Mouse (Mus musculus): ENCODE results near the gene H2-D1.

GRCm38 (mm10) chr17:35257378-35257777 is 5.2 kb upstream of the H2-D1 start:
- TF ChIP-seq CTCF (IDR thresholded peaks at IDR 0.05 in 2 of 3, conservative IDR thresholded peaks at IDR 0.05 in 1 of 3; ENCODE audit: control insufficient read depth in 1 of 3, insufficient read depth in 1 of 3, low read depth in 2 of 3, low read length in 3 of 3, poor library complexity in 1 of 3, severe bottlenecking in 1 of 3) = peak in 1 of 3 experiments; percentile 12; a peak in 1 of 6 replicates
- TF ChIP-seq CHD1 (IDR thresholded peaks at IDR 0.05; ENCODE audit: low read depth, low read length) = no peak
- no peak for TF ChIP-seq ELF1 (IDR thresholded peaks at IDR 0.05; ENCODE audit: low read depth, low read length)
- no peak for TF ChIP-seq POLR2A (IDR thresholded peaks at IDR 0.05; ENCODE audit: control insufficient read depth in 1 of 2, insufficient read depth in 1 of 2, low read depth in 1 of 2, low read length in 2 of 2, poor library complexity in 1 of 2)
- no peak for TF ChIP-seq EP300 (IDR thresholded peaks at IDR 0.05; ENCODE audit: low read depth in 1 of 2, low read length in 2 of 2)
- TF ChIP-seq SMC3 (IDR thresholded peaks at IDR 0.05; ENCODE audit: low read depth, low read length) = peak; percentile 32
- TF ChIP-seq RAD21 (IDR thresholded peaks at IDR 0.05; ENCODE audit: low read depth, low read length) = no peak
- TF ChIP-seq MYB (IDR thresholded peaks at IDR 0.05; ENCODE audit: low read depth, low read length) = no peak
- TF ChIP-seq POLR2AphosphoS5 (IDR thresholded peaks at IDR 0.05; ENCODE audit: borderline replicate concordance, low read depth, low read length) = no peak
- TF ChIP-seq JUND (IDR thresholded peaks at IDR 0.05; ENCODE audit: low read depth, low read length) = no peak
- no peak for TF ChIP-seq KAT2A (conservative IDR thresholded peaks at IDR 0.05; ENCODE audit: low read depth, low read length)
